Mouse (Mus musculus) CH12.LX (cell line): ENCODE results near the gene Gramd1b. TPM values are rescaled to one million over a fixed set of nuclear protein-coding genes. Genes with fewer than 3 reads are reported as not detected.

Experiments
- DNase-seq: peaks from one replicate; pipeline ENCODE4 v3.0.0-alpha.2; 2013; ENCODE audit errors: extremely low read depth
- H3K27ac ChIP-seq: 2 replicates; pipeline ENCODE4 v1.5.1; 2012; ENCODE audit warnings: low read depth, mild to moderate bottlenecking, control low read depth, moderate library complexity; ENCODE audit not compliant: insufficient read depth
- H3K27me3 ChIP-seq: replicated peaks from 2 replicates; pipeline ENCODE3; 2012; ENCODE audit warnings: inconsistent platforms
- H3K36me3 ChIP-seq, 2 experiments: replicated peaks in 1 of 2; 2 replicates each; pipeline versions ENCODE3 to v1.6.1; 2012; ENCODE audit warnings: inconsistent platforms in 1 of 2, low read length in 1 of 2, mild to moderate bottlenecking in 1 of 2, mixed read lengths in 1 of 2, moderate library complexity in 1 of 2; ENCODE audit not compliant: control insufficient read depth in 1 of 2, insufficient read depth in 1 of 2
- H3K4me1 ChIP-seq, 2 experiments: 2 replicates each; pipeline ENCODE4 v1.6.1; 2012; ENCODE audit warnings: inconsistent platforms in 1 of 2, moderate library complexity in 1 of 2; ENCODE audit not compliant: insufficient read depth in 2 of 2, control insufficient read depth in 1 of 2
- H3K4me2 ChIP-seq: 2 replicates; pipeline ENCODE4 v1.6.1; 2012; ENCODE audit warnings: low read depth, mild to moderate bottlenecking, control low read depth; ENCODE audit not compliant: poor library complexity, insufficient read depth, severe bottlenecking
- H3K4me3 ChIP-seq, 3 experiments: fragments of 150-350 bp in 1 of 3; sonication (generic) in 1 of 3; replicated peaks in 1 of 3; 2 replicates each; pipeline versions ENCODE3 to v1.5.1; 2011 to 2012; ENCODE audit warnings: low read depth in 2 of 3, low read length in 2 of 3, mild to moderate bottlenecking in 2 of 3, moderate library complexity in 2 of 3, control low read depth in 1 of 3, improper control_type of control experiment in 1 of 3, inconsistent platforms in 1 of 3, mixed read lengths in 1 of 3; ENCODE audit not compliant: poor library complexity in 1 of 3
- H3K79me2 ChIP-seq: replicated peaks from 2 replicates; pipeline ENCODE4 v1.6.1; 2012; ENCODE audit warnings: mild to moderate bottlenecking, moderate library complexity; ENCODE audit not compliant: control insufficient read depth, poor library complexity, insufficient read depth, severe bottlenecking; ENCODE audit errors: extremely low read depth
- H3K9ac ChIP-seq: 2 replicates; pipeline ENCODE4 v1.6.1; 2012; ENCODE audit warnings: low read depth, mild to moderate bottlenecking, control low read depth, moderate library complexity; ENCODE audit not compliant: insufficient read depth
- H3K9me3 ChIP-seq: replicated peaks from 2 replicates; pipeline ENCODE3; 2012; ENCODE audit warnings: low read length, inconsistent platforms, mixed read lengths
- BHLHE40 ChIP-seq: IDR thresholded peaks from 2 replicates; pipeline ENCODE4 v1.6.1; 2011; ENCODE audit warnings: mild to moderate bottlenecking, low read depth, low read length, improper control_type of control experiment
- CHD1 ChIP-seq: IDR thresholded peaks from 2 replicates; pipeline ENCODE4 v1.6.1; 2012; ENCODE audit warnings: low read depth, low read length, improper control_type of control experiment, inconsistent platforms
- ELF1 ChIP-seq: IDR thresholded peaks from 2 replicates; pipeline ENCODE4 v1.6.1; 2014; ENCODE audit warnings: low read depth, mild to moderate bottlenecking, inconsistent platforms, low read length, improper control_type of control experiment
- GABPA ChIP-seq: IDR thresholded peaks from 2 replicates; pipeline ENCODE4 v1.6.1; 2012; ENCODE audit warnings: low read depth, low read length, improper control_type of control experiment, inconsistent platforms; ENCODE audit not compliant: insufficient replicate concordance
- HCFC1 ChIP-seq: IDR thresholded peaks from 2 replicates; pipeline ENCODE4 v1.6.1; 2012; ENCODE audit warnings: low read depth, mild to moderate bottlenecking, inconsistent platforms, low read length, improper control_type of control experiment
- IRF4 ChIP-seq: IDR thresholded peaks from 2 replicates; pipeline ENCODE4 v1.6.1; 2014; ENCODE audit warnings: low read depth, mild to moderate bottlenecking, inconsistent platforms, low read length, improper control_type of control experiment
- MXI1 ChIP-seq: IDR thresholded peaks from 2 replicates; pipeline ENCODE4 v1.6.1; 2011; ENCODE audit warnings: mild to moderate bottlenecking, low read depth, low read length, improper control_type of control experiment
- MYC ChIP-seq: IDR thresholded peaks from 2 replicates; pipeline ENCODE4 v1.6.1; 2011; ENCODE audit warnings: low read depth, mild to moderate bottlenecking, improper control_type of control experiment, low read length
- PAX5 ChIP-seq: IDR thresholded peaks from 2 replicates; pipeline ENCODE4 v1.6.1; 2012; ENCODE audit warnings: low read length, inconsistent platforms, mixed read lengths
- SIN3A ChIP-seq: IDR thresholded peaks from 2 replicates; pipeline ENCODE4 v1.6.1; 2012; ENCODE audit warnings: low read length, improper control_type of control experiment, inconsistent platforms
- TBP ChIP-seq: conservative IDR thresholded peaks from 2 replicates; pipeline ENCODE4 v1.6.1; 2011; ENCODE audit warnings: low read depth, low read length, improper control_type of control experiment
- UBTF ChIP-seq: IDR thresholded peaks from 2 replicates; pipeline ENCODE4 v1.6.1; 2012; ENCODE audit warnings: low read depth, mild to moderate bottlenecking, inconsistent platforms, low read length, improper control_type of control experiment, moderate library complexity
- USF1 ChIP-seq: IDR thresholded peaks from 2 replicates; pipeline ENCODE4 v1.6.1; 2014; ENCODE audit warnings: low read depth, mild to moderate bottlenecking, inconsistent platforms, low read length, improper control_type of control experiment
- ZC3H11A ChIP-seq: IDR thresholded peaks from 2 replicates; pipeline ENCODE4 v1.6.1; 2012; ENCODE audit warnings: low read depth, mild to moderate bottlenecking, inconsistent platforms, low read length, improper control_type of control experiment
- ZKSCAN1 ChIP-seq: IDR thresholded peaks from 2 replicates; pipeline ENCODE4 v1.6.1; 2012; ENCODE audit warnings: low read depth, inconsistent platforms, low read length, improper control_type of control experiment, borderline replicate concordance
- ZNF384 ChIP-seq: IDR thresholded peaks from 2 replicates; pipeline ENCODE4 v1.6.1; 2012; ENCODE audit warnings: low read depth, low read length, improper control_type of control experiment, inconsistent platforms
- dilution Hi-C: fragments of 300-500 bp; cut with MboI; formaldehyde crosslinking; loops from 2 replicates; pipeline ENCODE4 v1.14.3; 2020; ENCODE audit warnings: low sequenced_read_pairs; ENCODE audit not compliant: extremely low pct_unique_long_range_greater_than_20kb, extremely low pct_ligation_motif_present
- in situ Hi-C: fragments of 300-500 bp; cut with MboI; formaldehyde crosslinking; loops from 3 replicates; pipeline ENCODE4 v1.14.3; 2019; ENCODE audit warnings: low sequenced_read_pairs, low pct_ligation_motif_present, low pct_unique_long_range_greater_than_20kb, mixed read lengths
- polyA plus RNA-seq: library from polyadenylated mRNA; unstranded; fragments of >175 nt; gene quantifications from 2 replicates; pipeline ENCODE4 v1.2.1, GENCODE M21; 2012; ENCODE audit warnings: low read depth; ENCODE audit not compliant: insufficient read length
- total RNA-seq, 2 experiments: library from RNA; depleted of rRNA; stranded (reverse); fragments of 300-350 nt in 1 of 2; fragments of >200 nt in 1 of 2; gene quantifications; 2 replicates each; pipeline ENCODE4 v1.2.3; 2012 to 2014

Gramd1b gene
- total and polyA plus RNA-seq, 3 experiments, result 13.3 to 40.8 (median 16.7) TPM

DNA sequence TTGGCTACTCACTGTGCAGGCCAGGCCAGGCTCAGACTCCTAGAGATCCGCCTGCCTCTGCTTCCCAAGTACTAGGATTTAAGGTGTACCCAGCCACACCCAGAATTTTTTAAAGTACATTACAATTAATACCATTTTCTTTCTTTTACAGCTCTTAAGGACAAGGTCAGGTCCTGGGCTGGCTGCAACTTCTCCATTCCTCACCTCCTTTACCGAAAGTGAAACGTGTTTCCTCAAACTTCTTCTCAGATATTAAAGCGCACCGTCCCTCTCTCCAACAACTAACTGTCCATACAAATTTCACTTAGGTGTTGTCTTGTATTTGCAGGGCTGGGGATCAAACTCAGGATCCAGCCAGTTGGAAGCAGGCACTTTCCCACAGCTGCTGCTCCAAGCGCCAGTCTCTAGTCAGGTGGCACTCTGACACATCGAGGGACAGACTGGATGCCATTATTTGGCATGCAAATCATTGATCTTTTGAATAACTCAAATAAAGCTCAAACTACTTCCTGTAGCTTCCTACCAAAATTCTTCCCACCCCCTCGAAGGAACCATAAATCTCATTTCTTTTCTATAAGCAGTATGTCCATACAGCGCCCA is 188.0 kb downstream of the Gramd1b start:
- dilution Hi-C loops, result no loop called here
- TF ChIP-seq GABPA (no peak), TBP (0 out of 2 replicates have a peak, but pooled peaks have one; percentile 11), MXI1 (no peak), USF1 (no peak), SIN3A (0 out of 2 replicates have a peak, but pooled peaks have one; percentile 3)
- Histone ChIP-seq H3K4me3 (peak overlapping the region; percentile 47 to 50 (median 49)), H3K9me3 (no peaks in the 10 kb centered on the region), H3K4me2 (peak overlapping the region; percentile 96), H3K27ac (peak overlapping the region; percentile 71), H3K4me1 (peaks cover 21 to 73% of the 10 kb centered on the region in 2 experiments), H3K9ac (0 out of 2 replicates have a peak overlapping the region, but pooled peaks have one; percentile 34), H3K27me3 (no peaks in the 10 kb centered on the region), H3K79me2 (no peaks in the 10 kb centered on the region; the same call in 1 of the 2 replicates), H3K36me3 (peaks cover 0 to 25% of the 10 kb centered on the region in 2 experiments)
- DNase-seq, result peak; percentile 64
- in situ Hi-C loops, result no loop called here

DNA sequence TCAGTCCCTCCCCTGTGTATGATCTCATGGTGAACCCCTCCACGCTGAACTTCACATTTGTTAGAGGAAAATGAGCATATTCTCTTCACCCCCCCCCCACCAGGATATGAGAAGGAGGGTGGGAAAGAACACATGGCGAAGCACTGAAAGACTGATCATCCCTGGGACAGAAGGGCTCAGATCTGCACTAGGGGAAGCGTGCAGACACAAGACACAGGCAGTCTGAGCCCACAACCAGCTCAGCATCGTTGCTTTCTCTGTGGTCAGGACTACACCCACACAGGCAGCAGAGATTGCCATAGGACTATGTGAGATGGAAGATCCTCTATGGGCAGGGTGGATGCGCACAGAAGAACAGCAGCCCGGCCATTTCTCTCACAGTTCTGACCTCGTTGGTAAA is 189.1 kb downstream of the Gramd1b start:
- in situ Hi-C loops, result no loop called here
- dilution Hi-C loops, result no loop called here
- TF ChIP-seq ELF1, result no peak
- TF ChIP-seq SIN3A, result no peak
- no peak for TF ChIP-seq ZNF384
- no peak for TF ChIP-seq USF1
- TF ChIP-seq TBP, result no peak
- no peak for TF ChIP-seq BHLHE40
- no peak for TF ChIP-seq HCFC1
- no peak for TF ChIP-seq CHD1
- TF ChIP-seq ZC3H11A, result no peak
- TF ChIP-seq, all 38 proteins: peak for 0
- no peak for DNase-seq
- Histone ChIP-seq H3K27ac (no peak overlapping the region), H3K4me1 (peaks cover 26 to 83% of the 10 kb centered on the region in 2 experiments), H3K79me2 (no peaks in the 10 kb centered on the region; the same call in 1 of the 2 replicates), H3K9ac (no peak overlapping the region), H3K4me3 (no peak overlapping the region), H3K36me3 (peaks cover 0 to 15% of the 10 kb centered on the region in 2 experiments), H3K4me2 (no peak overlapping the region), H3K27me3 (no peaks in the 10 kb centered on the region), H3K9me3 (no peaks in the 10 kb centered on the region)

DNA sequence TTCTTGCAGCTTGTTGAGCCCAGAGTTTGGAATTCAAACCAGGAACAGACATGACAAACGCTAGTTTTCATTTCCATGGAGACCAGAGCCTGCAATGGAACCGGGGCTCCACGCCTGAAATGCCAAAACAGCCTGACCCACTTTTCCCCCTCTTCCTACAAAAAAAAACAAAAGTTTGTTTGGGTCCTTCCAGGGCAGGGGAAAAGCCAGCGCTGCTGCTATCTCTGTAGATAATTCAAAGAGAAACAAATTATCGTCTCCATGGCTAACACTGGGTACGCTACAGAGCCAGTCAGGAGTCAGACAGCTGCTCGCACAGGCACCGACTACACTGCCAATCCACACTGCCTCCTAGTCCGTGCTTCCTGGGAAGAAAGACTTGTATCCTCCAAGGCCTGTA is 191.6 kb downstream of the Gramd1b start:
- peaks cover 23 to 87% of the 10 kb centered on the region in 2 experiments for H3K4me1 ChIP-seq
- no peak overlapping the region for H3K9ac ChIP-seq
- TF ChIP-seq TBP (no peak), ZKSCAN1 (no peak), MYC (no peak), PAX5 (no peak), UBTF (no peak), HCFC1 (no peak), IRF4 (no peak)
- TF ChIP-seq, all 38 proteins: peak for 0

More for the DNA sequence above, 191.6 kb downstream of the Gramd1b start:
- H3K27me3 ChIP-seq, result no peaks in the 10 kb centered on the region
- H3K36me3 ChIP-seq, result peaks cover 0 to 24% of the 10 kb centered on the region in 2 experiments
- in situ Hi-C loops, result no loop called here
- no peaks in the 10 kb centered on the region; the same call in 1 of the 2 replicates for H3K79me2 ChIP-seq
- no peak overlapping the region for H3K27ac ChIP-seq
- DNase-seq, result no peak
- no peak overlapping the region for H3K4me2 ChIP-seq
- H3K4me3 ChIP-seq, result no peak overlapping the region
- dilution Hi-C loops, result no loop called here
- no peaks in the 10 kb centered on the region for H3K9me3 ChIP-seq
